Mouse (Mus musculus): ENCODE data around the gene Sgpp2.

The Sgpp2 gene

DNA sequence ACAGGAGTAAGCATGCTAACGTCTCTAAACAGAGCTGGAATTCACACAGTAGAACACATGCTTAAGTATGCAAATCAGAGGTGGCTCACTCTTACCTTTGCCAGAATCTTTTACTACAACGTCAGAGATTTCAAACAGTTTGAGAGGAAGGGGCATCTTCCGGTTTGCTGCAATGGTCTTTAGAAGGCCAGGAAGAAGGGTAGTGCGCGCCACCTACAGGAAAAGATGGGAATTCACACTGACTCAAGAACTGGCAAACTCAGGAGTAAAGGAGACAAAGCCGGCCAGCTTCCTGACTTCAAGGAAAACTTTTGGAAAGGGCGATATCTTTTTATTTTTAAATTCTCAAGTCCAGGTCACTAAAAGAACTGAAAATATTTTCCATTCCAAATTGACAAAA is 144.5 kb downstream of the Sgpp2 start:
- DNase-seq = peak; percentile 46
